Mouse (Mus musculus): ENCODE data around the gene 3110082I17Rik. TPM values are rescaled to one million over a fixed set of nuclear protein-coding genes. Genes with fewer than 3 reads are reported as not detected.

The 3110082I17Rik gene
- total RNA-seq, 2 experiments from 2014 or later = 16.3 to 17.9 TPM

DNA sequence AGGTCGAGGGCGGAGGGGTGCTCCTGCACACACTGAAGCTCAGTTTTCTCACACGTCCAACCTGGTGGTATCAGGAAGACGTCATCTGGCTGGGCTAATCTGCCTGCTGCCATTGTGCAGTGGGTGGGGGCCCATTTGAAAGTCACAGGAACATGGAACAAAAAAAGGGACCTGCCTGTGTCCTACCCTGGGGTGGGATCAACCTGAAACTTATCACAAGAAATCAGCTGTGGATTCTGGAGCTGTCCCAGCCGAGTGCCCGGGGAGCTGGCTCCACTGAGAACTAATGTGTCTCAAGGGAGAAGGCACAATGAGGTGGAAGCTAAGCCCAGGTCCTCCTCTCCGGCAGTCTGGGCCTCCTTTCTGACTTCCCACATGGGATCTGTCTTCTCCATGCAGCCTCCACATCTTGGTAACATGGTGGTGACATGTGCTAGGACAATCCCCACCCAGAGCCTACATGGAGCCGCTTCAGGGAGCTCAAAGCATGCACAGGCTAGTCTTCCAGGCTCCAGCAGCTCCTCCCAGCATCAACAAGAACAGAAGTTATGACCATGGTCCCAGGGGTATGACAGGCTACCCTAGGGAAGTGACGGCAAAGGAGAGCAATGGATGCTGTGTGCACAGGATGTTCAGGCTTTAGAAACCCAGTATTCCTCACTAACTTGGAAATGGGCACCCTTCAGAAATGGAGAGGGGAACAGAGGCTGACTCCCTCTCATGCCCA lies 26.3 kb downstream of the 3110082I17Rik start:
- TF ChIP-seq CTCF (IDR thresholded peaks at IDR 0.05) = no peak
- Histone ChIP-seq H3K4me3 (no peak overlapping the region), H3K27ac (peak overlapping the region; percentile 65)
- DNase-seq (ENCODE audit: extremely low spot score in 1 of 2, low spot score in 2 of 2) = no peak
- intact Hi-C loops (cut with DNase I) = no loop called here

DNA sequence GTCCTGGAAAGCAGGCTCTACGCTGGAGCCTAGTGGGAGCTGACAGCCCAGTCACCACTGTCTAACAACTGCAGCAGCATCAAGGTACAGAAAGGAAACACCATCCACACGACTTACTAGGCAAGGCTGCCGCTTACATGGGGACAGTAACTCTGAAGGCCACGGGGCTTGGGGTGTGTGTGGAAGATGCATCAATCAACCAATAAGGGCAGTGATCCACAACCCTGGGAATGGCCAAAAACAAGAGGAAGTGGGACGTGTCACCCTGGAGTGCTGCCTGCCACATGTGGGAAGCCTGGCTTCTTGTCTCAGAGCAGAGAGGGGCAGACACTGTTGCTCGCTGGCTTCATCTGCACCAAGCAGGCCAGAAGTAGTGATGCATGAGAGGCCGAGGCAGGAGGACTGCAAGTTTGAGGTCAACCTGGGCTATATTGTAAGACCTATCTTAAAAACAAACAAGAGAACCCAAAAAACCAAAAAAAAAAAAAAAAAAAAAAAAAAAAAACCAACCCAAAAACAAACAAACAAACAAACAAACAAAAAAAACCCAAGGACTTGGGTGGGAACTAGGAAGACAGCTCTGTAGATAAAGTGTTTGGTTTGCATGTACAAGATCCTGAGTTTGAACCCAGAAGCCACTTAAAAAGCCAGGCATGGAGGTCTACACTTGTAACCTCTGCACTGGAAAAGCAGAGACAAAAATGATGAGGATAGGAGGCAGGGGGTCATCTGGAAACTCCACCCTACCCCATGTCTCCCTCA lies 27.4 kb downstream of the 3110082I17Rik start:
- H3K27ac ChIP-seq = peak overlapping the region; percentile 64; the same call in 1 of the 2 replicates
- intact Hi-C loops (cut with DNase I) = no loop called here
- no peak for TF ChIP-seq CTCF (IDR thresholded peaks at IDR 0.05)
- DNase-seq (ENCODE audit: extremely low spot score in 1 of 2, low spot score in 2 of 2) = no peak
- no peak overlapping the region for H3K4me3 ChIP-seq

DNA sequence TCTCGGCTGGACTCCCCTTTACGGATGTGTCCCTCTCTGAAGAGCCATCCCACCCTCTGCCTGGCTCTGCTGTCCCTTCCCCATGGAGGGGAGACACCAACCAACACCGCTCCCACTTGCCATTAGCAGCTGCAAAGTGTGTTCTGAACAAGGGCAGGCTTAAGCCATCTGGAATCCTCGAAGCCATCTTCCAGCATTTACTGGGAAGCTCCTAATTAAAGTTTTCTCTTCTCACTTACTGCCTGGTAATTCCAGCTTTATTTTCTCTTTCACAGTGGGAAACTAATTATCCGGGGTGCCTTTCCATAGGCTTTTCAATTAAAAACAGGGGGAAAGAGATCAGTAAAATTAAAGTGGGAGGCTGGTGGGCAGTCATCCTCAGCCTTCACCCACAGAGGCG lies 28.0 kb downstream of the 3110082I17Rik start:
- intact Hi-C loops (cut with DNase I) = no loop called here
- TF ChIP-seq CTCF (IDR thresholded peaks at IDR 0.05) = no peak
- Histone ChIP-seq H3K4me3 (no peak overlapping the region), H3K27ac (peak overlapping the region; percentile 5; the same call in 1 of the 2 replicates)
- DNase-seq (ENCODE audit: extremely low spot score in 1 of 2, low spot score in 2 of 2) = no peak

GRCm38 (mm10) chr5:139429818-139430341 lies 30.4 kb downstream of the 3110082I17Rik start:
- TF ChIP-seq CTCF (IDR thresholded peaks at IDR 0.05) = no peak
- H3K4me3 ChIP-seq = no peak overlapping the region
- intact Hi-C loops (cut with DNase I) = no loop called here
- no peak for DNase-seq (ENCODE audit: extremely low spot score in 1 of 2, low spot score in 2 of 2)
- peak overlapping the region; percentile 85 for H3K27ac ChIP-seq

DNA sequence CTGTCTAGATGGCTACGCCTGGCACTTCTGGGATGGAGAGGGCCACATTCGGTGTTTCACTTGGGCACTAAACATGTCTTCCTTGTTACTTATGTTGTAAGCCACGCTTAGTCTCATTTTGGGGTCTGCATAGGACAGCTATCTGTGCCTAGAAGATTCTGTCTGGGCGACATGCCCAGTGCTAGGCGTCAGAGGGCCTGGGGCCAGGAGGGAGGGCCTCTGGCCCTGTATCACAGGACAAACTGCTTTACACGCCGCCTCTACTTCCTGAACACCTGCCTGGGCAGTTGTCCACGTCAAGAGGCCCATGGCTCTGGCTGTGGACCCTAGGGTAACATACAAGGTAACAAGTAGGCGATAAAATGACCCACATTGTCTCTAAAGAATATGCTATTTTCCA lies 32.3 kb downstream of the 3110082I17Rik start:
- TF ChIP-seq CTCF (IDR thresholded peaks at IDR 0.05) = no peak
- H3K27ac ChIP-seq = no peak overlapping the region
- H3K4me3 ChIP-seq = no peak overlapping the region
- intact Hi-C loops (cut with DNase I) = no loop called here
- no peak for DNase-seq (ENCODE audit: extremely low spot score in 1 of 2, low spot score in 2 of 2)

- no peak for TF ChIP-seq CTCF (IDR thresholded peaks at IDR 0.05)
- DNase-seq (ENCODE audit: extremely low spot score in 1 of 2, low spot score in 2 of 2) = no peak
- no peak overlapping the region for H3K4me3 ChIP-seq
- no peak overlapping the region for H3K27ac ChIP-seq
- intact Hi-C loops (cut with DNase I) = no loop called here
Measured at GRCm38 (mm10) chr5:139427001-139427400, 33.3 kb downstream of the 3110082I17Rik start.

DNA sequence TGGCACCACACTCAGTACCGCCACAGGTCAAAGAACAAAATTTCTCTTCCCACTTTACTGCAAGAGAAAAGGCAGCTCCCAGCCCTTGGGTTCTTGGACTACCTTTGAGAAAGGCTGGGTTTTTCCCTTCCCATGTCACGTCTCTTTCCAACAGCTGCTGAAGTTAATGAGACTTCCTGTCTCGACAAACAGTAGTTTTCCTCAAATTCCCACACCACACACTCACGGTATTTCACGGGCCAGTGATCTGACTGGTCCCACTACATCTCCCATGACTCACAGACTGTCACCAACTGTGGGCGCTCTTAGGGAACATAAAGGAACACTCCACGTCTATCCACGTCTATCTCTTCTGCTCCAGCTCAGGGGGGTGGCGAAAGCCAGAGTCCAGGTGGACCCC lies 35.1 kb downstream of the 3110082I17Rik start:
- no peak overlapping the region for H3K27ac ChIP-seq
- intact Hi-C loops (cut with DNase I) = loop anchor here (1.0 kb wide), 1 partner anchor 18 kb away; no protein-coding TSS in a partner anchor
- no peak for TF ChIP-seq CTCF (IDR thresholded peaks at IDR 0.05)
- DNase-seq (ENCODE audit: extremely low spot score in 1 of 2, low spot score in 2 of 2) = no peak
- H3K4me3 ChIP-seq = no peak overlapping the region

DNA sequence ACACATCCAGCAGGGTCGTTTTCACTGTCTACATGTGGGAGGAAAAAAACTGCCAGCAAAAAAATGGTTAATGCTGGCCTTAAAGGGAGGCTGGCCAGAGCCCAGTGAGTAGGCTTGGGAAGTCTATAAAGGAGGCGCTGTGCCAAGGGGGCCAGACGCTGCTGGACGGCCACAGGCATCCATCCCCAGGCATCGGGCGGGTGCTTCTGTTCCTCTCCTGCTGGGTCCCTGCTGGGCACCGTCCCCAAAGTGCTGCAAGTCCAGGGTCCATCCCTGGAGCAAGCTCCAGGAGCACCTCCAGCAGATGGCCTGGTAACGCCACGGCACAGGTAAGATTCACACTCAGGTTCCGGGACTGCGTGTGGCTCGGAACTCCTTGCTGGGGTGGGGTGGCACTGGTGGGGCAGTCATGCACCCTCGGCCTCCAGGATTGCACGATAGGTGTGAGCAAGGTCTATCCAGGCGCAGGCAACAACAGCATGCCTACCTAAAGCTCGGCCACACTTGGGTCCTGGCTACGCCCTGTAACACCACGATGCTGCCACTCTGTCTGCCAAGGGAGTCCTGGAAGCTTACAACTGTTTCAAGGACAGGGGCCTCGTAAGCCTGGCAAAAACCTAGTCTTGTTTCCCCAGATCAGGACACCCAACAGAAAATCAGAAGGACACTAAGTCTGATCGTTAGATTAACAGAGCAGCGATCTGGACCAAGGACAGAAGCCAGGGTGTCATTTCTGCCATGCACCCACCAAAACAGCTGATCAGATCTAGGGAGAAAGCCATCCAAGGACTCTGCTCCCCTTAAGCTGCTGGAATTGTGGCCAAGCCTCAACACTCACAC lies 37.1 kb downstream of the 3110082I17Rik start, which contains the start of gene Gper1:
Gene Gper1, plus strand, starts transcription at position 126 of the 840 bp plus-strand sequence.
- no peak within 1 kb of the TSS for H3K27ac ChIP-seq

DNA sequence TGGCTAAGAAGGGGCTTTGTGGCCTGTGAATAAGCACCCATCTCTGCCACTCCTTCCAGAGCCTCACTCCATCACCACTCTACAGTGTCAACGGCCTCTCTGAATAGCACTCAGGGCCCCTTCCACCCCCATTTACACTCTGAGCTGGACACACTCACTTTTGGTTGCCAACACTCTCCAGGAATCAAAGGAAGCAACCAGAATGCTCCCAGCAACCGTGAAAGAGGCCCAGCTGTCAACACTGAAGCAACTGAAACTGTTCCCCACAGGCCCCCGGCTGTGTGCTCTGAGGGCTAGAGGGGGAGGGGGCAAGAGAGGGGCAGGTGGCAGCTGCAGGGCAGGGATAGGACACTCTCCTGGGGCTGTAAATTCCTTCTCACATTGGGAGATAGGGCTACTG lies 41.7 kb downstream of the 3110082I17Rik start:
- Histone ChIP-seq H3K27ac (no peak overlapping the region), H3K4me3 (no peak overlapping the region)
- no peak for DNase-seq (ENCODE audit: extremely low spot score in 1 of 2, low spot score in 2 of 2)
- no peak for TF ChIP-seq CTCF (IDR thresholded peaks at IDR 0.05)
- intact Hi-C loops (cut with DNase I) = no loop called here

More for the DNA sequence above, 37.1 kb downstream of the 3110082I17Rik start, which contains the start of gene Gper1:
- H3K4me3 ChIP-seq = peak within 1 kb of the TSS; percentile 15; the same call in 1 of the 2 replicates
- TF ChIP-seq CTCF (IDR thresholded peaks at IDR 0.05) = no peak
- no peak for DNase-seq (ENCODE audit: extremely low spot score in 1 of 2, low spot score in 2 of 2)
- intact Hi-C loops (cut with DNase I) = no loop called here

GRCm38 (mm10) chr5:139418110-139418509 lies 42.2 kb downstream of the 3110082I17Rik start:
- TF ChIP-seq CTCF (IDR thresholded peaks at IDR 0.05) = no peak
- H3K4me3 ChIP-seq = no peak overlapping the region
- intact Hi-C loops (cut with DNase I) = no loop called here
- no peak overlapping the region for H3K27ac ChIP-seq
- no peak for DNase-seq (ENCODE audit: extremely low spot score in 1 of 2, low spot score in 2 of 2)

DNA sequence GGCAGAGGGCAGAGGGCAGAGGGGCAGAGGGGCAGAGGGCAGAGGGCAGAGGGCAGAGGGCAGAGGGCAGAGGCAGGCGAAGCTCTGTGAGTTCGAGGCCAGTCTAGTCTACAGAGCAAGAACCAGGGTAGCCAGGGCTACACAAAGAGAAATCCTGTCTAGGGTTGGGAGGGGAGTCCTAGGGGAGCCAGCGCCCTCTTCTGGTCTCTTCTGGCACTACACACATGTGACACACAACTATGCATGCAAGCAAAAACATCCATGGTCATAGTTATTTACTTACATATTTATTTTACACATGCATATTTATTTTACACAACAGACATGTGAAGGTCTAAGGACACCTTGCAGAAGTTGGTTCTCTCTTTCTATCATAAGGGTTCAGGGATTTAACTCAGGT lies 42.8 kb downstream of the 3110082I17Rik start:
- peak; percentile 18 for TF ChIP-seq CTCF (IDR thresholded peaks at IDR 0.05)
- intact Hi-C loops (cut with DNase I) = no loop called here
- no peak for DNase-seq (ENCODE audit: extremely low spot score in 1 of 2, low spot score in 2 of 2)
- Histone ChIP-seq H3K4me3 (no peak overlapping the region), H3K27ac (no peak overlapping the region)

Data from left cerebral cortex, adult 2 months (tissue).